Mouse (Mus musculus): Measurements from ENCODE around the gene Myo18a. TPM values are rescaled to one million over a fixed set of nuclear protein-coding genes. Genes with fewer than 3 reads are reported as not detected.

Myo18a gene
- polyA plus RNA-seq, 1 experiment from 2014 or later = 95.5 TPM

DNA sequence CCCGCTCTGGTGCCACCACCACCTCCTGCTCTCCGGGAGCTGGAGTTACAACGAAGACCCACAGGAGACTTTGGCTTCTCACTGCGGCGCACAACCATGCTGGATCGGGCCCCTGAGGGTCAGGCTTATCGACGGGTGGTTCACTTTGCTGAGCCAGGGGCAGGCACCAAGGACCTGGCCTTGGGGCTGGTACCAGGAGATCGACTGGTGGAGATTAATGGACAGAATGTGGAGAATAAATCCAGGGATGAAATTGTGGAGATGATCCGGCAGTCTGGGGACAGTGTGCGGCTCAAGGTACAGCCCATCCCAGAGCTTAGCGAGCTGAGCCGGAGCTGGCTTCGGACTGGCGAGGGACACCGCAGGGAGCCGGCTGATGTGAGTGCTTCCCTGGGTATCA, 14.9 kb downstream of the Myo18a start:
- 90% methylated on average over 17 of the region's 17 CpGs for WGBS
- Histone ChIP-seq H3K27me3 (ENCODE audit: insufficient read depth, poor library complexity, severe bottlenecking) (no peaks in the 10 kb centered on the region), H3K9me3 (no peaks in the 10 kb centered on the region), H3K4me1 (peaks cover 50% of the 10 kb centered on the region), H3K4me3 (no peak overlapping the region), H3K27ac (no peak overlapping the region), H3K36me3 (peaks cover 27% of the 10 kb centered on the region)
- no peak for DNase-seq (ENCODE audit: low spot score)

DNA sequence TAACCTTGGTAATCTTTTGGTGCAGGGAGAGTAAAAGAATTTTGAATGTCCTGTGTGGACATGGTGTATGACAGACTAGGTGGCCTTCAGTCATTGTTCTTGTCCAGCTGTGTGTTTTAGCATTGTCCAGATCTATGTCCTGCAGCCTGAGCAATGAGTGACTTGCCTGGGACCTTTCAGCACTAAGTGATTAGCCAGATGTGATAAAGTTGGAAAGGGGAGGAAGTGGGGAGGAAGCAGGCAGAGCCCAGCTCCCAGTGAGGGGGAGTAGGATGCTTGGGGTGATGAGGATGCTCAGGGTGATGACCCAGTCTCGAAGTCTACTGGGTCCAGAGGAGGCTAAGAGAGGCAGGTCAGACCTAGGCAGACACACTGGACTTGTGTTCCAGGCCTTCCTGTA, 16.2 kb downstream of the Myo18a start:
- Histone ChIP-seq H3K27ac (no peak overlapping the region), H3K4me1 (peaks cover 57% of the 10 kb centered on the region), H3K27me3 (ENCODE audit: insufficient read depth, poor library complexity, severe bottlenecking) (no peaks in the 10 kb centered on the region), H3K36me3 (peaks cover 27% of the 10 kb centered on the region), H3K9me3 (no peaks in the 10 kb centered on the region), H3K4me3 (no peak overlapping the region)
- no peak for DNase-seq (ENCODE audit: low spot score)
- 34% methylated on average over 1 of the region's 1 CpGs for WGBS

DNA sequence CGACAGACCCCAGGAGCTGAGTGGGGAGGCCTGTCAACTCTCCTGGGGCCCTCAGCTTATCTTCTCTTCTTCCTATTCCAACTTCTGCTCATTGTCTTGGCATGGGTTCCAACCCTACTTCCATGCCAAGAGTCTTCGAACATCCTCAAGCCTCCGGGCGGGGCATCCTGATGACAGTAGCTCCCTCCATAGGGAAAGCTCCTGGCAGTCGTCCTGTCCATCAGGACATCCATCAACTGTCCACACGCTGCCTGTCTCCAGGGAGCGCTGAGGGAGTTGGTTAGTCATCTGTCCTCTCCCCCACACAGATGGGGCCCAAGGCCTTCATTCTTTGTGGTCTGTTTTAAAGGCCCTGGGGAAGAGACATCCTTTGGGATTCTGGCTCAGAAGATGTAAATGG, 18.0 kb downstream of the Myo18a start:
- DNase-seq (ENCODE audit: low spot score) = no peak
- peaks cover 68% of the 10 kb centered on the region for H3K4me1 ChIP-seq
- no peak overlapping the region for H3K4me3 ChIP-seq
- H3K27ac ChIP-seq = no peak overlapping the region; the same call in 1 of the 2 replicates
- no peaks in the 10 kb centered on the region for H3K27me3 ChIP-seq (ENCODE audit: insufficient read depth, poor library complexity, severe bottlenecking)
- H3K36me3 ChIP-seq = peaks cover 27% of the 10 kb centered on the region
- WGBS = 63% methylated on average over 7 of the region's 7 CpGs
- no peaks in the 10 kb centered on the region for H3K9me3 ChIP-seq

- Histone ChIP-seq H3K9me3 (no peaks in the 10 kb centered on the region), H3K4me1 (peaks cover 73% of the 10 kb centered on the region), H3K36me3 (peaks cover 22% of the 10 kb centered on the region), H3K27me3 (ENCODE audit: insufficient read depth, poor library complexity, severe bottlenecking) (no peaks in the 10 kb centered on the region), H3K4me3 (no peak overlapping the region), H3K27ac (peak overlapping the region; percentile 30; the same call in 1 of the 2 replicates)
- 82% methylated on average over 7 of the region's 7 CpGs for WGBS
- DNase-seq (ENCODE audit: low spot score) = no peak
These were observed 19.2 kb downstream of the Myo18a start for GRCm38 (mm10) chr11:77782104-77782815.

GRCm38 (mm10) chr11:77783211-77783746, 20.2 kb downstream of the Myo18a start:
- H3K36me3 ChIP-seq = peaks cover 12% of the 10 kb centered on the region; the same call in 1 of the 2 replicates
- no peaks in the 10 kb centered on the region for H3K27me3 ChIP-seq (ENCODE audit: insufficient read depth, poor library complexity, severe bottlenecking)
- peak overlapping the region; percentile 91 for H3K27ac ChIP-seq
- WGBS = 63% methylated on average over 10 of the region's 10 CpGs
- H3K4me3 ChIP-seq = no peak overlapping the region
- peaks cover 72% of the 10 kb centered on the region for H3K4me1 ChIP-seq
- no peaks in the 10 kb centered on the region for H3K9me3 ChIP-seq
- DNase-seq (ENCODE audit: low spot score) = no peak

GRCm38 (mm10) chr11:77783747-77784646, 21.0 kb downstream of the Myo18a start:
- Histone ChIP-seq H3K4me1 (peaks cover 69% of the 10 kb centered on the region), H3K4me3 (no peak overlapping the region), H3K27ac (peak overlapping the region; percentile 91), H3K36me3 (peaks cover 10% of the 10 kb centered on the region; the same call in 1 of the 2 replicates), H3K9me3 (no peaks in the 10 kb centered on the region), H3K27me3 (ENCODE audit: insufficient read depth, poor library complexity, severe bottlenecking) (no peaks in the 10 kb centered on the region)
- 44% methylated on average over 18 of the region's 18 CpGs for WGBS
- no peak for DNase-seq (ENCODE audit: low spot score)

DNA sequence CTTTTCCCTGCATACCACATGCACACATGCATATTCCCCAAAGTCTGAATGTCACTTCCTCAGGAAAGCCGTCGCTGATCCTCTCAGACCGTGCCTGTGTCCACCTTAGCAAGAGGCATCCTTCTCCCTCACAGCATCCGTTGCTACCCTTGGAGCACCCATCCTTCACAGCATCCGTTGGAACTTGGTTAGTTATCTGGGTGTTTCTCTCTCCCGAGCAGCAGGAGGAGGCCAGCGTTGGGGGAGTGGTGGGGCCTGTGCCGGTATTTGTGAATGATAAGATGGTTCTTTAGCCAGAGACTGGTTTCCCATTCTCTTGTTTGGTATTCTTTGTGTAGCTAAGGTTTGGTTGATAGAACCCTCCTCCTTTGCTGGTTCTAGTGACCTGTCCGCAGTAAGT, 21.8 kb downstream of the Myo18a start:
- Histone ChIP-seq H3K9me3 (no peaks in the 10 kb centered on the region), H3K27ac (peak overlapping the region; percentile 91), H3K27me3 (ENCODE audit: insufficient read depth, poor library complexity, severe bottlenecking) (no peaks in the 10 kb centered on the region), H3K4me1 (peaks cover 70% of the 10 kb centered on the region), H3K4me3 (peak overlapping the region; percentile 34; the same call in 1 of the 2 replicates), H3K36me3 (peaks cover 6% of the 10 kb centered on the region; the same call in 1 of the 2 replicates)
- WGBS = 35% methylated on average over 9 of the region's 9 CpGs
- DNase-seq (ENCODE audit: low spot score) = no peak

DNA sequence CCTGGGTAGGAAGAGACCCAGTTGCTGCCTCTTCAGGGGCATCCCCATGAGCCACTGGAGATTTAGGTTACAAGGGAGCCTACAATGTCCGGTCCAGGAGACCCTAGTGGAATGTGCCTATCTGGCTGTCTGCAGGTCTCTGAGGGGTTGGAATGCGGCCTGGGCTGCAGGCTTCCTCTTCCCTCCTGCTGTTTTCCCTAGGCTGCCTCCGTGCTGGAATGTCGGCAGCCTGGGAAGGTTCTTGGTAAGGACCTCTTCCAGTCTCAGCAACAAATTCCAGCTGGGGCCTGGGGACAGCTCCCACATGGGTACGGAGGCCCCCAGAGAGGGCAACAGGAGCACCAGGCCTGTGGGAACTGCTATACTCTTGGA, 22.3 kb downstream of the Myo18a start:
- H3K9me3 ChIP-seq = no peaks in the 10 kb centered on the region
- H3K27ac ChIP-seq = peak overlapping the region; percentile 91
- peaks cover 74% of the 10 kb centered on the region for H3K4me1 ChIP-seq
- WGBS = 3% methylated on average over 5 of the region's 5 CpGs
- H3K4me3 ChIP-seq = peak overlapping the region; percentile 34; the same call in 1 of the 2 replicates
- DNase-seq (ENCODE audit: low spot score) = peak; percentile 92
- H3K27me3 ChIP-seq (ENCODE audit: insufficient read depth, poor library complexity, severe bottlenecking) = no peaks in the 10 kb centered on the region
- H3K36me3 ChIP-seq = peaks cover 6% of the 10 kb centered on the region; the same call in 1 of the 2 replicates

GRCm38 (mm10) chr11:77785768-77786561, 22.9 kb downstream of the Myo18a start:
- H3K27me3 ChIP-seq (ENCODE audit: insufficient read depth, poor library complexity, severe bottlenecking) = no peaks in the 10 kb centered on the region
- no peaks in the 10 kb centered on the region for H3K9me3 ChIP-seq
- 23% methylated on average over 7 of the region's 7 CpGs for WGBS
- peaks cover 74% of the 10 kb centered on the region for H3K4me1 ChIP-seq
- peak overlapping the region; percentile 34; the same call in 1 of the 2 replicates for H3K4me3 ChIP-seq
- no peak for DNase-seq (ENCODE audit: low spot score)
- 0 out of 2 replicates have a peak, but pooled peaks cover 1% of the 10 kb centered on the region for H3K36me3 ChIP-seq
- H3K27ac ChIP-seq = peak overlapping the region; percentile 91

GRCm38 (mm10) chr11:77787707-77788106, 24.7 kb downstream of the Myo18a start, which contains the start of gene Gm10277:
Gene Gm10277 (minus strand): TSS chr11:77787747.
- WGBS = 73% methylated on average over 5 of the region's 5 CpGs
- H3K27me3 ChIP-seq (ENCODE audit: insufficient read depth, poor library complexity, severe bottlenecking) = no peaks in the 10 kb centered on the region
- H3K27ac ChIP-seq = peak within 1 kb of the TSS; percentile 91
- H3K4me1 ChIP-seq = peaks cover 80% of the 10 kb centered on the region
- no peak within 1 kb of the TSS for H3K4me3 ChIP-seq
- DNase-seq (ENCODE audit: low spot score) = no peak
- H3K9me3 ChIP-seq = no peaks in the 10 kb centered on the region
- H3K36me3 ChIP-seq = no peaks in the 10 kb centered on the region

- Histone ChIP-seq H3K4me3 (no peak overlapping the region), H3K27me3 (ENCODE audit: insufficient read depth, poor library complexity, severe bottlenecking) (no peaks in the 10 kb centered on the region), H3K4me1 (peaks cover 72% of the 10 kb centered on the region), H3K27ac (0 out of 2 replicates have a peak overlapping the region, but pooled peaks have one; percentile 57), H3K36me3 (no peaks in the 10 kb centered on the region), H3K9me3 (no peaks in the 10 kb centered on the region)
- 82% methylated on average over 5 of the region's 5 CpGs for WGBS
- no peak for DNase-seq (ENCODE audit: low spot score)
These were observed 26.5 kb downstream of the Myo18a start for GRCm38 (mm10) chr11:77789512-77789911.

- H3K27ac ChIP-seq = peak overlapping the region; percentile 92
- DNase-seq (ENCODE audit: low spot score) = no peak
- WGBS = 26% methylated on average over 9 of the region's 9 CpGs
- H3K4me3 ChIP-seq = peak overlapping the region; percentile 22; the same call in 1 of the 2 replicates
- H3K9me3 ChIP-seq = no peaks in the 10 kb centered on the region
- no peaks in the 10 kb centered on the region for H3K27me3 ChIP-seq (ENCODE audit: insufficient read depth, poor library complexity, severe bottlenecking)
- H3K4me1 ChIP-seq = peaks cover 64% of the 10 kb centered on the region
- H3K36me3 ChIP-seq = no peaks in the 10 kb centered on the region
These were observed 27.2 kb downstream of the Myo18a start for GRCm38 (mm10) chr11:77790286-77790685.

All from heart, embryonic 10.5 days (tissue).